Mouse (Mus musculus): ENCODE measurements around the gene Fpgs. TPM values are rescaled to one million over a fixed set of nuclear protein-coding genes. Genes with fewer than 3 reads are reported as not detected.

The Fpgs gene
- polyA plus RNA-seq, 1 experiment: 20.7 TPM

DNA sequence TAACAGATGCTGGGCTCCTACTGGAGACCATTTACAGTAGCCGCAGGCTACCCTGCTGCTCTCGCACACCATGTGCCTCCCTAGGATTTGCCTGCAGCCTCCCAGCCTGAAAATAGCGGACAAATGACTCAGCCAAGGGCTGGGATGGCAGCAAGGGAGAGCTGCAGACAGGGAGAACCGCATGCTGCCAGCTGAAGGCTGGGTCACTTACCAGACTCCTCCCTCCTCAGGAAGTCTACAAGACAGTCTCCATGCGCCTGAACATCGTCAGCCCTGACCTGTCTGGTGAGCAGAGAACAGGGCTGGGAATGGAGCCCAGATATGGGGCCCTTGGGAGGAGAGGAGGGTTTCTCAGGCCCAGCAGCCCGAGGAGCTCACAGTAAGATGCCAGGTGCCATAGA is 23.9 kb downstream of the Fpgs start:
- H3ac ChIP-seq (ENCODE audit: control insufficient read depth, insufficient read length): no peak overlapping the region
- peak overlapping the region; percentile 75 for H3K4me2 ChIP-seq (ENCODE audit: low read depth)
- H3K27me3 ChIP-seq (ENCODE audit: control insufficient read depth, insufficient read depth, insufficient read length): no peaks in the 10 kb centered on the region
- H3K79me2 ChIP-seq (ENCODE audit: control insufficient read depth, insufficient read depth): no peaks in the 10 kb centered on the region
- no peaks in the 10 kb centered on the region for H3K36me3 ChIP-seq (ENCODE audit: control insufficient read depth, insufficient read depth)
- TF ChIP-seq REST (IDR thresholded peaks at IDR 0.05; ENCODE audit: insufficient read depth, insufficient read length) (no peak), CEBPB (IDR thresholded peaks at IDR 0.05; ENCODE audit: insufficient read depth, poor library complexity, severe bottlenecking) (no peak), POLR2AphosphoS2 (IDR thresholded peaks at IDR 0.05; ENCODE audit: insufficient read length, low read depth) (peak; percentile 15), MYOG (IDR thresholded peaks at IDR 0.05; ENCODE audit: control insufficient read depth in 1 of 3, insufficient read depth in 1 of 3, insufficient read length in 2 of 3, low read depth in 2 of 3) (peak in 2 of 3 experiments; percentile 38 to 66), TCF3 (IDR thresholded peaks at IDR 0.05; ENCODE audit: insufficient read length, low read depth) (no peak), MYOD1 (IDR thresholded peaks at IDR 0.05; ENCODE audit: control insufficient read depth in 1 of 3, insufficient read length in 2 of 3, low read depth in 2 of 3) (peak in 2 of 3 experiments; percentile 41 to 70), POLR2A (IDR thresholded peaks at IDR 0.05; ENCODE audit: insufficient read length, low read depth) (peak; percentile 74)
- H3K4me3 ChIP-seq: no peak overlapping the region

DNA sequence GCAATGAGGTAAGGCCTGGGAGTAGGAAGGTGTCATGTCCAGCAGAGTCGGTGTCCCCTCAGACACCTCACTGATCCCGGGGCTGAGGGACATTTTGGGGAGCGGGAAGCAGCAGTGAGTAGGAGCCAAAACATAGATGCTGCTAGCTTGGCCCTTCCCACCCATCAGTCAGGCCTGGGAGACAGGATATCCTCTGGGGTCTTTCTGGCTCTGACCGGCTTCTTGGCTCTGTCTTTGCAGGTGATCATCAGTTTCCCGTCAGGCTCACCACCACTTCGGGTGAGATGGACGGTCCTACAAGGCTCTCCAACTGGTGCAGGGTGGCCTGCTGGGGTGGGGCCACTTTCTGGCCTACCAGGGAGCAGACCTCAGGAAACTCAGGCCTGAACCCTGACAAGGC is 26.3 kb downstream of the Fpgs start:
- H3K79me2 ChIP-seq (ENCODE audit: control insufficient read depth, insufficient read depth): no peaks in the 10 kb centered on the region
- H3K27me3 ChIP-seq (ENCODE audit: control insufficient read depth, insufficient read depth, insufficient read length): no peaks in the 10 kb centered on the region
- no peaks in the 10 kb centered on the region for H3K36me3 ChIP-seq (ENCODE audit: control insufficient read depth, insufficient read depth)
- no peak for TF ChIP-seq POLR2A (IDR thresholded peaks at IDR 0.05; ENCODE audit: insufficient read length, low read depth)
- TF ChIP-seq MAX (IDR thresholded peaks at IDR 0.05; ENCODE audit: low read depth): no peak
- no peak for TF ChIP-seq REST (IDR thresholded peaks at IDR 0.05; ENCODE audit: insufficient read depth, insufficient read length)
- no peak for TF ChIP-seq TCF3 (IDR thresholded peaks at IDR 0.05; ENCODE audit: insufficient read length, low read depth)
- TF ChIP-seq MYOG (IDR thresholded peaks at IDR 0.05; ENCODE audit: control insufficient read depth in 1 of 3, insufficient read depth in 1 of 3, insufficient read length in 2 of 3, low read depth in 2 of 3): no peak
- TF ChIP-seq USF1 (IDR thresholded peaks at IDR 0.05; ENCODE audit: low read depth): no peak
- no peak for TF ChIP-seq POLR2AphosphoS2 (IDR thresholded peaks at IDR 0.05; ENCODE audit: insufficient read length, low read depth)
- no peak for TF ChIP-seq CEBPB (IDR thresholded peaks at IDR 0.05; ENCODE audit: insufficient read depth, poor library complexity, severe bottlenecking)
- TF ChIP-seq SRF (IDR thresholded peaks at IDR 0.05; ENCODE audit: control insufficient read depth, insufficient read length, low read depth): no peak
- H3ac ChIP-seq (ENCODE audit: control insufficient read depth, insufficient read length): no peak overlapping the region
- H3K4me3 ChIP-seq: no peak overlapping the region
- H3K4me2 ChIP-seq (ENCODE audit: low read depth): no peak overlapping the region

DNA sequence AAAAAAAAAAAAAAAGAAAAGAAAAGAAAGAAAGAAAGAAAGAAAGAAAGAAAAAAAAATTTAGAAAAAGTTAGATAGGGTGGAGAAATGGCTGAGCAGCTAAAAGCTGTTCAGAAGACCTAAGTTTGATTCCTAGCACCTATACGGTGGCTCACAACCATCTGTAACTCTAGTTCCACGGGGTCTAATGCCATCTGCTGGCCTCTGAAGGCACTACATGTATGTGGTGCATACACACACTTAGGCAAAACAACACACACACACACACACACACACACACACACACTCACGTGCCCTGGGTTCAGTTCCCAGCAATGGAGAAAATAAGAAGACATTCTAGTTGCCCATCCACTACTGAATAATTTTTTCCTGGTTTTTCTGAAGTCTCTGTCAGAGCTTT is 27.1 kb downstream of the Fpgs start:
- no peak overlapping the region for H3K4me3 ChIP-seq
- no peaks in the 10 kb centered on the region for H3K79me2 ChIP-seq (ENCODE audit: control insufficient read depth, insufficient read depth)
- no peak overlapping the region for H3K4me2 ChIP-seq (ENCODE audit: low read depth)
- H3K36me3 ChIP-seq (ENCODE audit: control insufficient read depth, insufficient read depth): no peaks in the 10 kb centered on the region
- H3ac ChIP-seq (ENCODE audit: control insufficient read depth, insufficient read length): no peak overlapping the region
- no peak for TF ChIP-seq MAX (IDR thresholded peaks at IDR 0.05; ENCODE audit: low read depth)
- TF ChIP-seq SRF (IDR thresholded peaks at IDR 0.05; ENCODE audit: control insufficient read depth, insufficient read length, low read depth): no peak
- TF ChIP-seq TCF12 (IDR thresholded peaks at IDR 0.05; ENCODE audit: insufficient read depth, poor library complexity, severe bottlenecking): no peak
- TF ChIP-seq MYOD1 (IDR thresholded peaks at IDR 0.05; ENCODE audit: control insufficient read depth in 1 of 3, insufficient read length in 2 of 3, low read depth in 2 of 3): no peak
- no peak for TF ChIP-seq POLR2A (IDR thresholded peaks at IDR 0.05; ENCODE audit: insufficient read length, low read depth)
- TF ChIP-seq POLR2AphosphoS2 (IDR thresholded peaks at IDR 0.05; ENCODE audit: insufficient read length, low read depth): no peak
- no peak for TF ChIP-seq USF1 (IDR thresholded peaks at IDR 0.05; ENCODE audit: low read depth)
- no peak for TF ChIP-seq CEBPB (IDR thresholded peaks at IDR 0.05; ENCODE audit: insufficient read depth, poor library complexity, severe bottlenecking)
- no peak for TF ChIP-seq TCF3 (IDR thresholded peaks at IDR 0.05; ENCODE audit: insufficient read length, low read depth)
- no peak for TF ChIP-seq E2F4 (IDR thresholded peaks at IDR 0.05; ENCODE audit: insufficient read depth)
- no peak for TF ChIP-seq REST (IDR thresholded peaks at IDR 0.05; ENCODE audit: insufficient read depth, insufficient read length)
- H3K27me3 ChIP-seq (ENCODE audit: control insufficient read depth, insufficient read depth, insufficient read length): no peaks in the 10 kb centered on the region

DNA sequence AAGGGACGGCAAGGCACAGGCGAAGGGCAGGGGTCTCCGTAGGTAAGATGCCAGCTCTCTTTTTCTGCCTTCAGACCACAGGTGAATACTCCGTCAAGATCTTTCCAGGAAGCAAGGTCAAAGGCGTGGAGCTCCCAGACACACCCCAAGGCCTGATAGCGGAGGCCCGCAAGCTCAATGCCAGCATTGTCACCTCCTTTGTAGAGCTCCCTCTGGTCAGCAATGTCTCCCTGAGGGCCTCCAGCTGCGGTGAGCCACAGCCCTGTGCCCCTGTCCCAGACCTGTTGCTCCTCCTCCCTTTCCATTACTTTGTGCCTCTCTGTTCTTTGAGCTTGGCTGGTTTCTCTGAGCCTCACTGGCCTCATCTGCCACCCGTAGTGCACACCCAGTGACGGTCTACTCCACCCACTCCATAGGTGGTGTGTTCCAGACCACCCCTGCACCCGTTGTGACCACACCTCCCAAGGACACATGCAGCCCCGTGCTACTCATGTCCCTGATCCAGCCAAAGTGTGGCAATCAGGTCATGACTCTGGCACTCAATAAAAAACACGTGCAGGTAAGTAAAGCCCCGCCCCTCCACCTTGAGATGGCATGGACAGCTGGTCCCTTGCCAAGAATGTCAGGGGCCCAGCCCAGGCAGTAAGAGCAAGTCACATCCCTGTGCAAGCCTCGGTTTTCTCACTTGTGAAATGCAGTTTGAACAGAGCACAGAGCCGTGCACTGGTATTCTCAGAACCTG is 30.6 kb downstream of the Fpgs start:
- TF ChIP-seq TCF12 (IDR thresholded peaks at IDR 0.05; ENCODE audit: insufficient read depth, poor library complexity, severe bottlenecking) (no peak), TCF3 (IDR thresholded peaks at IDR 0.05; ENCODE audit: insufficient read length, low read depth) (no peak), POLR2A (IDR thresholded peaks at IDR 0.05; ENCODE audit: insufficient read length, low read depth) (no peak), USF1 (IDR thresholded peaks at IDR 0.05; ENCODE audit: low read depth) (no peak), POLR2AphosphoS2 (IDR thresholded peaks at IDR 0.05; ENCODE audit: insufficient read length, low read depth) (no peak), REST (IDR thresholded peaks at IDR 0.05; ENCODE audit: insufficient read depth, insufficient read length) (no peak), SRF (IDR thresholded peaks at IDR 0.05; ENCODE audit: control insufficient read depth, insufficient read length, low read depth) (no peak), CEBPB (IDR thresholded peaks at IDR 0.05; ENCODE audit: insufficient read depth, poor library complexity, severe bottlenecking) (no peak)
- Histone ChIP-seq H3K79me2 (ENCODE audit: control insufficient read depth, insufficient read depth) (no peaks in the 10 kb centered on the region), H3K36me3 (ENCODE audit: control insufficient read depth, insufficient read depth) (no peaks in the 10 kb centered on the region), H3K27me3 (ENCODE audit: control insufficient read depth, insufficient read depth, insufficient read length) (no peaks in the 10 kb centered on the region), H3ac (ENCODE audit: control insufficient read depth, insufficient read length) (no peak overlapping the region), H3K4me2 (ENCODE audit: low read depth) (no peak overlapping the region), H3K4me3 (no peak overlapping the region)
